Mouse (Mus musculus): ENCODE data around the gene Zfp513.

The Zfp513 gene

DNA sequence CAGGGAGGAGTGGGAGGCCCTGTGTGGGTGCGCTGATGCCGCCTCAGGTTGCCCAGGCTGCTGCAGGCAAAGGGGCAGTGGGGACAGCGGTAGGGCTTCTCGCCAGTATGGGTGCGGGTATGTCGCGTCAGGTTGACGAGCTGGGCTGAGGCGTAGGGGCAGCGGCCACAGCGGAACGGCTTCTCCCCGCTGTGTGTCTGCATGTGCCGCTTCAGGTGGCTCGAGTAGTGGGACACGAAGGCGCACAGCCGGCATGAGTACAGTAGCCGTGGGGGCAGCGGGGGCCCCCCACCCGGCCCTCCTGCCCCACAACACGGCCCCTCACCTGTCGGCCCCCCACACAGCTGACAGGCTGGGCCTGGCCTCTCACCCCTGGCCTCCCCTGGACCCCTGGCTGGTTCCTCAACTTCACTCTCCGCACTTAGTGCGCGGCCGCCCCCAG lies 1.8 kb downstream of the Zfp513 start:
- no peak for DNase-seq (ENCODE audit: low read depth, low spot score)

DNA sequence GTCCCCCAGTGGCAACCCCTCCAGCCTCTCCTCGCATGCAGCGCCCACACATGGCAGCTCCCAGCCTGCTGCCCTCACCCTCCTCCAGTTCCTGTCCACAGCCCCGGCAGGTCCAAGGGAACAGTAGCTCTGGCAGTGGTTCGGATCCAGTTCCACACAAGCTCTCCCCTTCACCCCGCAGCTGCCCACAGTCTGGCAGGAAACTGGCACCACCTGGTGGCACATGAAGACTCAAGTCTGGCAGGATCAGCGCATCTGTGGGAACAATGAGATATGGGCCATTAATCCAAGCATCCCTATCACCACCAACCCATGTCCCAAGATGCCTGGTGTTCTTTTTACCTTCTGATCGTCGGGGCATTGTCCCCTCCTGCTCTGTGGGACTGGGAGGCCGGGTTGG lies 2.2 kb downstream of the Zfp513 start:
- peak; percentile 50 for DNase-seq (ENCODE audit: low read depth, low spot score)

DNA sequence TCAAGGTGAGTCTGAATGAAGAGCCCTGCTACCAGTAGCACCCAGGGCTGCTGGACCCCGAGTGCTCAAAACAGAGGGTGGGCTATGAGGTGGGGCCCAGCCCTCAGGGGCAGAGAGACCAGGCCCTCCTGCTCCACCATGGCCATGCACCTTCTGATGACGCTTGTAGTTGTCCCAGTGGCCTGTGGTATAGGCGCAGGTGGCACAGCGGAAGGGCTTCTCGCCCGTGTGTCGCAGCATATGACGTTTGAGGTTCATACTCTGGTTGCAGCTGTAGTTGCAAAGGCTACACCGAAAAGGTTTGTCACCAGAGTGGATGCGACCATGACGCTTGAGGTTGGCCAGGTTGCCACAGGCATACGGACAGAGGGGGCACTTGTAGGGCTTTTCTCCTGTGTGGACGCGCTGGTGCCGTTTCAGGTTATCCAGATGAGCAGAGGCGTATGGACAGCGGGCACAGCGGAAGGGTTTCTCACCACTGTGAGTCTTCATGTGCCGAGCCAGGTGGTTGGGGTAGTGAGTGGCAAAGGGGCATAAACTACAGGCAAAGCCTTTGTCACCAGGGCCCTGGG lies 2.7 kb downstream of the Zfp513 start:
- DNase-seq (ENCODE audit: low read depth, low spot score), result no peak

DNA sequence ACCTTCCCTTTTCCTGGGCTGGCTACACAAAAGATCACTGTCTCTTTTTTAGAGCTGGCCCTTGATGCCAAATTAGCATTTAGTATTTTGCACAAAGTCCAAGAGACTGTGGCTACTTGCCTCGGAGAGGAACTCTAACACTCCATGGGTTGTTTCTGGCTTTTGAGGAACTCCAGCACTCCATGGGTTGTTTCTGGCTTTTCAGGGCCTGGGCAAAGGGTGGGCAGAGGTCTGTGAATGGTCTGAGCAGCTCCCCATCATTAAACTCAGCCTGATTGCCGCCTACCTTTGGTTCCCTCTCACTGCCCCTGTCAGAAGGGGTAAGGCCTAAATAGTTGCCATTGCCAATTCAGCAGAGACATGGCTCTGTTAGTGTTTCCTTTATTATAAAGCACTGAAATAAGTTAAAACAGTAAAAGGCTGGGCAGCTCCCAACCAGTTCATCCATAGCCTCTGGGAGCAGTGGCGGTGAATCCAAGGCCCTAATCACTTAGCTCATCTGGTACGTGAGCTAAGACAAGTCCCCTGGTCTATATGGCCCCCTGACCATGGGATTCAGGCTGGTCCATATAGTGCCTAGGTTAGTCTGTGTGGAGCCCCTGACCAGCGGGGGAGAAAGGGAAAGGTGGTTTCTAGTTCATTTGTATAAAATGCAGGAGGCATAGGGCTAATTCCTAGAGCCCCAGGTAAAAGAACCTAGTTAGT lies 3.3 kb downstream of the Zfp513 start:
- DNase-seq (ENCODE audit: low read depth, low spot score), result no peak

DNA sequence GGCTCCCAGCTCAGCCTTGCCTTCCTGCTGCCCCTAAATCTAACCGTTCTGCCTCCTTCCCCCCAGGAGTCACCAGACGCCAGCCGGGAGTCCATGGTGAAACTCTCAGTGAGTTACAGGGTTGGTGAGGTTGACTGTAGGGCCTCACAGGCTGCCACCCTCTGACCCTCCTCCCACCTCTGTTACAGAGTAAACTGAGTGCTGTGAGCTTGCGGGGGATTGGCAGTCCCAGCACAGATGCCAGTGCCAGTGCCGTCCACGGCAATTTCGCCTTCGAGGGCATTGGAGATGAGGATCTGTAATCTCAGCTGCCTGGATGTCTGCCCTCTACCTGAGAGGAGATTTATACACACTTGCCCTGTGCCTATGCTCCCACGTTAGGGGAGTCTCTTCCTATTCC lies 3.9 kb downstream of the Zfp513 start:
- DNase-seq (ENCODE audit: low read depth, low spot score), result no peak

DNA sequence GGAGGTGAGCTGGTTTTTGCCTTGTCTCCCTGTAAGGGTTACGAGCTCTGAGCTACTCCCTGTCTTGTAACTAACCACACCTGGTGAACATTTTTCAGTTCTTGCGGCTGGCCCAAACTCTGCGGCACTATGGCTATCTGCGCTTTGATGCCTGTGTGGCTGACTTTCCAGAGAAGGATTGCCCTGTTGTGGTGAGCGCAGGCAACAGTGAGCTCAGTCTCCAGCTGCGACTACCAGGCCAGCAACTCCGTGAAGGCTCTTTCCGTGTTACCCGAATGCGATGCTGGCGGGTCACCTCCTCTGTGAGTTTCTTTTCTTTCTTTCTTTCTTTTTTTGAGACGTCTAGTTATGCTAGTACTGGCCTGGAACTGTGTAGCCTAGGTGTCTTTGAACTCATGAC lies 5.0 kb downstream of the Zfp513 start:
- DNase-seq (ENCODE audit: low read depth, low spot score), result no peak

DNA sequence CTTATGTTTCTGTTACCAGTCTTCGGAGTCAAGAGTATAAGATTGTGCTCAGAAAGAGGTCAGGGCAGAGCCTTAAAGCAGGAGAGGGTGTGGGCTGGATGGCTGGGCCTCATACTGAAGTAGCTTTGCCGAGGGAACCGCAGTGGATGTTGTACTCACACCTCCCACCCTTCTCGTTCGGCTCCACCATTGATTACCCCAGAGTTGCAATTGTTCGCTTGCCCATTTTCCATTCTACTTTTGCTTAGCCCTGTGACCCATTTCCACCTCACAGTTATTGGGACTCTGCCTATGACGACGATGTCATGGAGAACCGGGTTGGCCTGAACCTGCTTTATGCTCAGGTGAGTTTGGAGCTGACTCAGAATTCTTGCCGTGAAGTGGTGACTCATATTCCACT lies 5.9 kb downstream of the Zfp513 start:
- DNase-seq (ENCODE audit: low read depth, low spot score), result no peak

DNA sequence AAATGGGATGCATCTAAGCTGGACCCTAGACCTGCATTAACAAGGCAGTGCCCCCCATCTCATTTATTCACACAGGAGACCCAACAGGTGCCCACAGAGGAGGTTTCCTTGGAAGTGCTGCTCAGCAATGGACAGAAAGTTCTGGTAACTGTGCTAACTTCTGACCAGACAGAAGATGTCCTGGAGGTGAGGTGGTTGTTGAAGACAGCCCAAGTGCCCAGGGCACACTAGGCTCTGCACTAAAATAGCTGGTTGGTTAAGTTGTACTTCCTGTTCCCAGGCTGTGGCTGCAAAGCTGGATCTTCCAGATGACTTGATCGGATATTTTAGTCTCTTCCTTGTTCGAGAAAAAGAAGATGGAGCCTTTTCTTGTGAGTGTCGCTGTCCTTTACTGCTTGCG lies 6.4 kb downstream of the Zfp513 start:
- no peak for DNase-seq (ENCODE audit: low read depth, low spot score)

DNA sequence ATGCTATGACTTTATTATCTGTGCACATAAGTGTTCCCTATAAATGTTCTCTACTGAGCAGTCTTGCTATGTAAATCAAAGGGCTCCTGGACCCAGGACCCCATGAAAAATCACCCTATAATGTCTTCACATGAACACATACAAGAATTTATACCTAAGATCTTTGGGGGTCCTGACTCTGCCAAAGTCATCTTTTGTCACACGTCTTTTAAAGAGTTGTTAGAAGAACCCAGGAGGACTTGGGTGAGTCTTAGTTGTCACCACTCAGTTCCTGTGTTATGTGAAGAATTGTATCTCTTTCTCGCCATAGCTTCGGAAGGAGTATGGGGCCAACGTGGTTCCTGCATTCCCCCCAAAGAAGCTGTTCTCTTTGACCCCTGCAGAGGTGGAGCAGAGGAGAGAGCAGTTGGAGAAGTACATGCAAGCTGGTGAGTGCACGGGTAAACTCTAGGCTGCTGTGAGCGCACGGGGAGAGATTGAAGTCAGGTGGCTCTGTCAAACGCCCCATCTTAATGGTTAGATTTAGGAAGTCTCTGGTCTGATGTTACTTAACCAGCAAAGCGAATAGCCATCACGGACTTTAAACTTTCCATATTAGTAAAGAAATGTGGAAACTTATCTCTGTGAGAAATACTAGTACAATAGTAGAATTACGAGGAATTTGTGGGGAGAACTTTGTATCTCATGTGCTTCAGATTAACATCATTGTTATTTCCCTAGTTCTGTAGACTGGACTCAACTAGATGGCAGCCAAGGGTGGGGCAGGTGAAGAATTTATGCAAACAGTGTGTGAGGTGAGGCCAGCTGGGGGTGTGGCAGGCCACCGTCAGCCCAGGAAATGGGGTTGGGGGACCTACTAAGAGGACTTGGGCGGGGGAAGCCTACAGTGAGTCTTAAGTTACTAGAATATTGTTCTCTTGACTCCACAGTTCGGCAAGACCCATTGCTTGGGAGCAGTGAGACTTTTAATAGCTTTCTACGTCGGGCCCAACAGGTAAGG lies 7.3 kb downstream of the Zfp513 start:
- no peak for DNase-seq (ENCODE audit: low read depth, low spot score)

DNA sequence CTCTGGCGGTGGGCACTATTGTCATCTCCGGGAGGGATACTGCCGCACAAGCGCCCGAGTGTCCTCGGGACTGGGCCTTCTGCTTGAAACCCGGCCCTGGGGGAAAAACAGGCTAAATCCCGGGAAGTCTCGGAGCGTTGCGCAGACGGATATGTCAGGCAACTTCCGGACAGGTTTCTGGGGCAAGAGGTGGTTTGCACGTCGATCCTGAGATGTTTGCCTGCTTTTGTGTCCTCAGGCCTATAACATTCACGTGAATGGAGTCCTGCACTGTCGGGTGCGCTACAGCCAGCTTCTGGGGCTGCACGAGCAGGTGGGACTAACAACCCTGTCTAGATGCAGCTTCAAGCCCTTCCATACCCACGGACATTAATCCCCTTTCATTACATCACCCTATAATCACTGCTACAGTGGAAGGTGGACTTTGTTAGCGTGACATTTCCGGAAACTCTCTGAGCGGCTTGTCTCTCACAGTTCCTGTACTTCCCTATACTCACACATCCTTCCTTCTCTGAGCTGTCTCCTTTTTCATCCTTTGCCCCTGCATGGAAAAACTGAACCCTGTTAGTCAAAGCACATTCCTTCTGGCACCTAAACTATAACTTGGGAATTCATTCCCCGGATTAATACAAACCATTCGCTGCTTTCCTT lies 8.3 kb downstream of the Zfp513 start:
- DNase-seq (ENCODE audit: low read depth, low spot score), result peak; percentile 65

DNA sequence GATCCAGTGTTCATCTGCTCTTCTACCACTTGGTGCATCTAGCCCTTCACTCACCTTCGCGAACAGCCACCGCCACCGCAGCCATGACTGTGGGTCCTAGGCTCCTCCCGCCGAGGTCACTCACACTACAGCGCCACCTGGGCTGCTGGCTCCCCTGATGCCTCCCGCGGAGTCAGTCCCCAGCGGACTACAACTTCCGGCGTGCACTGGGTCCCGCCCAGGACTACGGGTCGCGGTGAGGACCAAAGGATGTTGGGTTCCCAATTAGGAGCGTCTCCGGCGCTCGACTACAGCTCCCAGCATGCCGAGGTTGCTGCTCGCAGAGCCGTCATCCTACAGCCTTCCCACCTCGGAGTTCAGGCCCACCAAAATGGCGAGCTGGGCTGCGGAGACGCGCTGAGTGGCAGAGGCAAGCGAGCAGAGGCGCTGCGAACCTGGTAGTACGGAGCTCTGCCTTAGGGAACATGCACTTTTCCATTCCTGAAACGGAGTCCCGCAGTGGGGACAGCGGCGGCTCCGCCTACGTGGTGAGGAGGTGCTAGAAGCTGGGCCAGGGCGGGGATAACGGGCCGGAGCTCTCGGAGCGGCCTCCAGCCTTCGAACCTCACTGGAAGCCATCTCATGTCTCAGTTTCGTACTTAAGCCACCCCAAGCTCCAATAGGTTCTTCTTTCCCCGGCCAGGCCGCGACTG lies 9.0 kb downstream of the Zfp513 start, which contains the start of the genes Snx17 and Eif2b4:
Snx17 (plus strand) TSS at position 289 of the 692 bp plus-strand sequence.
Eif2b4 (minus strand) TSS at position 492 of the 692 bp plus-strand sequence.
- peak; percentile 96 for DNase-seq (ENCODE audit: low read depth, low spot score)

DNA sequence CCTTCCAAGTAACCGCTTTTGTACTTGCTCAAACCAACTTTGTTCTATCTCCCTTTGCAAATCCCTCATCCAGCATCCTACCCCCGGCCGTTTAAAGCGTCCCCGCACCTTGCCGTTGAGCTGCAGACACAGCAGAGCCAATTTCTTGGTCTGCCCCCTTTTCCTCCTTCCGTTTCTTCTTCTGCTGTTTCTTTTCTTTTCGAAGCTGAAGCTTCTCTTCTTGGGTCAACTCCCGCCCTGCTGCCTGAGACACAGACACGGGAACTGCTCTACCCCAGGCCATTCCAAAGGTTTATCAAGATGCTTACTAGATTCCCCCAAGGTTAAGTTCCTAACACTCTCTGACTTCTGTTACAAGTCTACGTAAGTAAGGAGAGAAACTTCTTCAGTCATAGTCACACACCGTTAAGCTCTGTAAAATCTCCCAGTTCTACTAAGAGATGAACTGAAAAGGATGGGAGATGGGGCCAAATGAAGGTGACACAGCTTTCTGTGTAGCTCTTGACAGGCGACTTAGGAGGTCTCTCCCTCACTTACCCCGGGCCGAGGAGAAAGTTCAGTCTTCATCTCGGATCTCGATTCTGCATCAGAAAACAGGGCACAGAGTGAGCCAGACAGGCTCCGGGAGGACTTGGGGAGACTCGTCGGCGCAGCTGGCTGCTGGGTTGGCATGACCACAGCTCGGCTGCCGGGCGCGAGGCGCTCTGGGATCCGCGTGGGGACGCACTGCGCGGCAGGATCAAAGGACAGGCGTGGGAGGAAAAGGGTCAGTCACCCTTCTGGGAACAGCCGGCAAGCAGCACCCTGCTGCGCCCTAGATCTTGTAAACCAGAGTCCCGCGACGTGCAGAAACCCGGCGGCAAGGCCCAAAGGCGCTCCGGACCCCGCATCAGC lies 9.8 kb downstream of the Zfp513 start:
- DNase-seq (ENCODE audit: low read depth, low spot score), result peak; percentile 66

DNA sequence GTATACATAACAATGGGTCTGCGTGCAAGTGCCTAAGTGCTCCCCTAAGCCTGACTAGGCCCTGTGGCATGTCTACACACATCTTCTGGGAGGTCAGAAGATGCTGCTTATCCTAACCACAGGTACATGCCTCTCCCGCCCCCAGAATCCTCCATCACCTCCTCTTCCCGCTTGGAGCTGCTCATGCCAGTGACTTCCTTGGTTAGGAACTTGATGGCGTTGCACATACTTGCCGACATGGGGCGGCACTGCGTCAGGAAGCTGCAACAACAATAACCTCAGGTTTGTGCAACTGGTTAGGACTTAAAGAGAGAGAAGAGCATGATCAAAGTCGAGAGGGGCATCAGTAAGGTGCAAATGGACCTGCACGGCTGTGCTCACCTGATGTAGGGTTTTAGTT lies 11.9 kb downstream of the Zfp513 start:
- no peak for DNase-seq (ENCODE audit: low read depth, low spot score)

DNA sequence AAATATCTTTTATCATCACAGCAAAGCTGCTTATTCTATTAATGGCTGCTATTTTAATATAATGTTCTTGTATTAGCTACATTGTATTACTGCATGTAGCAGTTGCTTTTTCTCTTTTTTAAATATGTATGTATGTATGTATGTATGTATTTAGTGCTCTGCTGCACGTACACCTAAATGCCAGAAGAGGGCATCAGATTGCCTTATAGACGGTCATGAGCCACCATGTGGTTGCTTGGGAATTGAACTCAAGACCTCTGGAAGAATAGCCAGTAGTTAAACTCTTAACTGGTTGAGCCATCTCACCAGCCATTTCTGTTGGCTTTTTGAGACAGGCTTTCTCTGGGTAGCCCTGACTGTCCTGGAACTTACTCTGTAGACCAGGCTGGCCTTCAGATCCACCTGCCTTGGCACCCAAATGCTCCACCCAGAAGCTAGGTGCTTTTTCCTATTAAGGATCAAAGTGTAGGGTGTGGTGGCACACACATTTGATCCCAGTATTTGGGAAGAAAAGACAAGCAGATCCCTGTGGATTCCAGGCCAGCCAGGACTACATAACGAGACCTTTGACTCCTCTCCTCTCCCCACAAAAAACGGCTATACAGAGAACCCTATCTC lies 13.8 kb downstream of the Zfp513 start:
- DNase-seq (ENCODE audit: low read depth, low spot score), result peak; percentile 55

DNA sequence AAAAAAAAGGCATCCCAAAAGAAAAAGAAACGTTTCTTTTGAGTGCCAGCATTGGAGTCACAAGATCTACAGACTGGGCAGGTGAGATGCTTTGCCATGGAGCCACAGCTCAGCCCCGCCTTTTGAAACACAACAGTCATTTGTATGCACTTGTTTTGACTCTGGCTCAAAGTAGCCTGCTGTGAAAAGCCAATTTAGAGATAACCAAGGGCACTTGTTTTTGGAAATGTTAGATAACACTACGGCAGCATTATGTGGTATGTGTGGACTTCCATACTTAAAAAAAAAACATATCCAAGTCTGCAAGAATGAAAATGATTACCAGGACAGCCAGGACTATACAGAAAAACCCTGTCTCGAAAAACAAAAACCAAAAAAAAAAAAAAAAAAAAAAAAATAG lies 18.4 kb downstream of the Zfp513 start:
- DNase-seq (ENCODE audit: low read depth, low spot score), result no peak

DNA sequence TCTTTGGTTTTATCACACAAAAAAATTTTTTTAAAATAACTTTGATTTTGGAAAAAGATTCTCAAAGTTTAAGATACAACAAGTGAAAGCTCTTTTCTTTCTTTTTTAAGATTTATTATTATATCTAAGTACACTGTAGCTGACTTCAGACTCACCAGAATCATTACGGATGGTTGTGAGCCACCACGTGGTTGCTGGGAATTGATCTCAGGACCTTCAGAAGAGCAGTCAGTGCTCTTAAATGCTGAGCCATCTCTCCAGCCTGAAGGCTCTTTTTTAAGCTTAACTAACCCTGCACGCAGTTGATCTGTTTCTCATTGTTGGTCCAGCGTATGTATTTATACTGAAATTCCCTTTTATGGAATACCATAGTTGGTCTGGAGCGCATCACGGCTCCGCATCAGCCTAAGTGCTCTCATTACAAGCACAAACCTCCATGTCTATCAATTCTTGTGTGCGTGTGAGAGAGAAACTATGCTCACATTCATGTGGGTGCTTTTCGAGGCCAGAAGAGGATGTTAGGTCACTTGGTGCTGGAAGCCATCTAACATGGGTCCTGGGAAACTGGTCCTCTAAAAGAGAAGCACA lies 20.8 kb downstream of the Zfp513 start:
- DNase-seq (ENCODE audit: low read depth, low spot score), result no peak

DNA sequence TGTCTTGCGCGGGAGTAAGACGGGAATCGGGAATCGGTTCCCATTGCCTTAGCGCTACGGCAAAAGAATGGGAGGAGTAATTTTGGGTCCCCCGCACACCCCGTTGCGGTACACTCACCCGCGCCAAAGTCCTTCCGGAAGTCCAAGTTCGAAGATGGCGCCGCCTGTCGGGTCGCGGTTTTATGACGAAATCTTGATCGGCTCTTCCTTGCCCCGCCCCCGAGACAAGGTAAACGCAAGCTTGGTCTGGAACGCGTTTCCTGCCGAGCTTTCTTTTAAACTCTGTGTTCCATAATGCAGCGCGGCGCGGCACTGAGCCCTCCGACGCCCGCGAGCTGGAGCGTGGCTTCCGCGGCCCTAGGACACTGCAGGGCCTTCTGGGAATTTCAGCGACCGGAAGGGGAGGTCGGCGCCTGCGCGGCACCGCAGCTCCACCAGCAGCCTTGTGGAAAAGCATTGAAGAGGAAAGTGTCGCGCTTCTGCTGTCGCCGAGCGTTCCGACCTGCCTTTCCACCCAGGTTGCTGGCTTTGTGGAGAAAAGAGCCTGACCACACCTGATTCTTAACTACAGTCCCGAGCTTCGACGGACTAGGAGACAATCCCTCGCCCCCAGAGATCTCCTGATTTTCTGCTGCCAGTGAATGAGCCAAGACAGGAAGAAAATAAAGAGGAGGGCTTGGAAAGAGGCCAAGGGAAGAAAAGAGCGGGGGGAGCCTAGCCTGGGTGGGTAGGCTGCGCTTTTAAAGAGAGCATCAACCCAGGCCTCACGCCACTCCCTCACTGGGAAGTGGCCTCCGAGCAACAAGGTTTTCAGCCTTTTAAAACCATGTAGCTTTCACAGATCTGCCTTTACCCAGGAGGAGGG lies 22.1 kb downstream of the Zfp513 start, which contains the start of the genes Gm29609 and Gtf3c2:
Gm29609 (minus strand) TSS at position 146 of the 865 bp plus-strand sequence.
Gtf3c2 (minus strand) TSS at position 379 of the 865 bp plus-strand sequence.
- DNase-seq (ENCODE audit: low read depth, low spot score), result peak; percentile 97

DNA sequence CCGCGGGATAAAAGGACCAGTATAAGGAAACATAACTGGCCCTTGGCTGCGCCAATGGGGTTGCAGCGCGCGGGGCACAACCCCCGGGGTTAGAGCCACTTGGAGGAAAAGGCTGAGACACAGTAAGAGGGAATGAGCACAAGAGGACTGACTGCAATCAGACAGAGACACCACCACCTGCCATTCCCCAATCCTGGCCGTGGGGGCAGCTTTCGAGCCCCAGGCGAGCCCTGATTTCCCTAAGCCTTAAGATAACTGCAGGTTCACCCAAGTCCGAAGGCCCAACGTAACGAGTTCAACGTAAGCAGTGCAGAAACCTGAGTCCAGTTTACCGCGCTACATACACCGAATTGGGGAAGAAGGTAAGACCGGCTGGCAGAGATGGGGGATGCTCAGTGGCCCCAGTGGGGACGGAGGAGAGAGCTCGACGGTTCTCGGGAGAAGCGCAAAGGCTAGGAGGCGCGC lies 22.8 kb downstream of the Zfp513 start:
- peak; percentile 75 for DNase-seq (ENCODE audit: low read depth, low spot score)

Data from 3T3-L1 (cell line).